Mouse (Mus musculus): ENCODE data around the gene Sp6. TPM values are rescaled to one million over a fixed set of nuclear protein-coding genes. Genes with fewer than 3 reads are reported as not detected.
A peak's percentile ranks its signal among the peaks of the same experiment; 100 is the strongest.

Gene Sp6
- polyA plus RNA-seq, 2 experiments = 0.02 TPM; not detected in 1

- peak; percentile 14; the same call in 1 of the 2 replicates for ATAC-seq (ENCODE audit: insufficient read depth)
Observed at GRCm38 (mm10) chr11:96967544-96968269, 45.5 kb upstream of the Sp6 start.

GRCm38 (mm10) chr11:96968476-96968875 lies 44.7 kb upstream of the Sp6 start:
- 58% methylated on average over 6 of the region's 6 CpGs for WGBS (ENCODE audit: insufficient replicate concordance)
- Histone ChIP-seq H3K27me3 (ENCODE audit: control insufficient read depth, insufficient read depth, low read length) (no peaks in the 10 kb centered on the region), H3K36me3 (replicated peaks; ENCODE audit: control insufficient read depth, insufficient read depth, low read depth) (peaks cover 16% of the 10 kb centered on the region), H3K4me3 (ENCODE audit: insufficient read depth in 1 of 2, low read depth in 2 of 2, low read length in 2 of 2) (no peak overlapping the region), H3K4me1 (replicated peaks; ENCODE audit: control insufficient read depth in 2 of 2, insufficient read depth in 2 of 2, low read length in 1 of 2) (peaks cover 36 to 51% of the 10 kb centered on the region in 2 experiments), H3K27ac (peak overlapping the region; percentile 74), H3K9me3 (ENCODE audit: control insufficient read depth, low read length) (no peaks in the 10 kb centered on the region), H3K9ac (replicated peaks) (peak overlapping the region; percentile 40), H3K4me2 (ENCODE audit: low read depth) (peak overlapping the region; percentile 74)
- DNase-seq (ENCODE audit: low read depth in 3 of 3, low spot score in 3 of 3) (no peak), ATAC-seq (ENCODE audit: insufficient read depth) (no peak)
- no peak for TF ChIP-seq EP300 (IDR thresholded peaks at IDR 0.05; ENCODE audit: low read depth)
- TF ChIP-seq CTCF (IDR thresholded peaks at IDR 0.05; ENCODE audit: low read depth) = no peak

More at GRCm38 (mm10) chr11:96967544-96968269, 45.5 kb upstream of the Sp6 start:
- peak overlapping the region; percentile 35 to 47 for H3K4me3 ChIP-seq (ENCODE audit: insufficient read depth in 1 of 2, low read depth in 2 of 2, low read length in 2 of 2)
- H3K9ac ChIP-seq (replicated peaks) = peak overlapping the region; percentile 54
- DNase-seq (ENCODE audit: low read depth in 3 of 3, low spot score in 3 of 3) = no peak
- peak overlapping the region; percentile 74 for H3K4me2 ChIP-seq (ENCODE audit: low read depth)
- TF ChIP-seq CTCF (IDR thresholded peaks at IDR 0.05; ENCODE audit: low read depth) (no peak), EP300 (IDR thresholded peaks at IDR 0.05; ENCODE audit: low read depth) (no peak; the same call in none of the 2 replicates)
- no peaks in the 10 kb centered on the region for H3K9me3 ChIP-seq (ENCODE audit: control insufficient read depth, low read length)
- WGBS (ENCODE audit: insufficient replicate concordance) = 20% methylated on average over 11 of the region's 11 CpGs
- peak overlapping the region; percentile 74 for H3K27ac ChIP-seq
- peaks cover 21% of the 10 kb centered on the region for H3K36me3 ChIP-seq (replicated peaks; ENCODE audit: control insufficient read depth, insufficient read depth, low read depth)
- H3K4me1 ChIP-seq (replicated peaks; ENCODE audit: control insufficient read depth in 2 of 2, insufficient read depth in 2 of 2, low read length in 1 of 2) = peaks cover 41 to 56% of the 10 kb centered on the region in 2 experiments
- no peaks in the 10 kb centered on the region for H3K27me3 ChIP-seq (ENCODE audit: control insufficient read depth, insufficient read depth, low read length)

GRCm38 (mm10) chr11:96969280-96969722 lies 43.9 kb upstream of the Sp6 start:
- Histone ChIP-seq H3K27ac (peak overlapping the region; percentile 74), H3K4me2 (ENCODE audit: low read depth) (peak overlapping the region; percentile 74), H3K9me3 (ENCODE audit: control insufficient read depth, low read length) (no peaks in the 10 kb centered on the region), H3K4me1 (replicated peaks; ENCODE audit: control insufficient read depth in 2 of 2, insufficient read depth in 2 of 2, low read length in 1 of 2) (peaks cover 36 to 51% of the 10 kb centered on the region in 2 experiments), H3K27me3 (ENCODE audit: control insufficient read depth, insufficient read depth, low read length) (no peaks in the 10 kb centered on the region), H3K9ac (replicated peaks) (peak overlapping the region; percentile 36), H3K36me3 (replicated peaks; ENCODE audit: control insufficient read depth, insufficient read depth, low read depth) (peaks cover 10% of the 10 kb centered on the region), H3K4me3 (ENCODE audit: insufficient read depth in 1 of 2, low read depth in 2 of 2, low read length in 2 of 2) (peak overlapping the region; percentile 18; a peak in 3 of 4 replicates)
- ATAC-seq (ENCODE audit: insufficient read depth) (peak; percentile 59), DNase-seq (ENCODE audit: low read depth in 3 of 3, low spot score in 3 of 3) (no peak)
- 31% methylated on average over 5 of the region's 5 CpGs for WGBS (ENCODE audit: insufficient replicate concordance)
- no peak for TF ChIP-seq CTCF (IDR thresholded peaks at IDR 0.05; ENCODE audit: low read depth)
- no peak for TF ChIP-seq EP300 (IDR thresholded peaks at IDR 0.05; ENCODE audit: low read depth)

- H3K27me3 ChIP-seq (ENCODE audit: control insufficient read depth, insufficient read depth, low read length) = no peaks in the 10 kb centered on the region
- peak overlapping the region; percentile 74 for H3K27ac ChIP-seq
- peak overlapping the region; percentile 10 for H3K9ac ChIP-seq (replicated peaks)
- H3K4me2 ChIP-seq (ENCODE audit: low read depth) = peak overlapping the region; percentile 74
- H3K36me3 ChIP-seq (replicated peaks; ENCODE audit: control insufficient read depth, insufficient read depth, low read depth) = peaks cover 5% of the 10 kb centered on the region
- ATAC-seq (ENCODE audit: insufficient read depth) = no peak
- 64% methylated on average over 1 of the region's 1 CpGs for WGBS (ENCODE audit: insufficient replicate concordance)
- no peak for TF ChIP-seq CTCF (IDR thresholded peaks at IDR 0.05; ENCODE audit: low read depth)
- no peak for TF ChIP-seq EP300 (IDR thresholded peaks at IDR 0.05; ENCODE audit: low read depth)
- DNase-seq (ENCODE audit: low read depth in 3 of 3, low spot score in 3 of 3) = no peak
- H3K4me3 ChIP-seq (ENCODE audit: insufficient read depth in 1 of 2, low read depth in 2 of 2, low read length in 2 of 2) = peak overlapping the region in 1 of 2 experiments; percentile 18; a peak in 2 of 4 replicates
- peaks cover 36 to 51% of the 10 kb centered on the region in 2 experiments for H3K4me1 ChIP-seq (replicated peaks; ENCODE audit: control insufficient read depth in 2 of 2, insufficient read depth in 2 of 2, low read length in 1 of 2)
- no peaks in the 10 kb centered on the region for H3K9me3 ChIP-seq (ENCODE audit: control insufficient read depth, low read length)
Observed at GRCm38 (mm10) chr11:96969746-96970145, 43.4 kb upstream of the Sp6 start.

- ATAC-seq (ENCODE audit: insufficient read depth) = no peak
- Histone ChIP-seq H3K9me3 (ENCODE audit: control insufficient read depth, low read length) (no peaks in the 10 kb centered on the region), H3K9ac (replicated peaks) (no peak overlapping the region; the same call in 1 of the 2 replicates), H3K4me3 (ENCODE audit: insufficient read depth in 1 of 2, low read depth in 2 of 2, low read length in 2 of 2) (no peak overlapping the region), H3K4me2 (ENCODE audit: low read depth) (peak overlapping the region; percentile 74), H3K27me3 (ENCODE audit: control insufficient read depth, insufficient read depth, low read length) (no peaks in the 10 kb centered on the region), H3K27ac (peak overlapping the region; percentile 74), H3K36me3 (replicated peaks; ENCODE audit: control insufficient read depth, insufficient read depth, low read depth) (peaks cover 1% of the 10 kb centered on the region; the same call in 1 of the 2 replicates), H3K4me1 (replicated peaks; ENCODE audit: control insufficient read depth in 2 of 2, insufficient read depth in 2 of 2, low read length in 1 of 2) (peaks cover 41 to 54% of the 10 kb centered on the region in 2 experiments)
- WGBS (ENCODE audit: insufficient replicate concordance) = 56% methylated on average over 3 of the region's 3 CpGs
- no peak for DNase-seq (ENCODE audit: low read depth in 3 of 3, low spot score in 3 of 3)
- TF ChIP-seq EP300 (IDR thresholded peaks at IDR 0.05; ENCODE audit: low read depth) (no peak), CTCF (IDR thresholded peaks at IDR 0.05; ENCODE audit: low read depth) (no peak)
Observed at GRCm38 (mm10) chr11:96970341-96970740, 42.9 kb upstream of the Sp6 start.
